Mouse (Mus musculus) embryonic fibroblast, embryonic 13.5 days (primary cell): ENCODE measurements around the gene Wbp2nl.

ENCODE experiments used
- CTCF ChIP-seq: IDR thresholded peaks from 2 replicates; pipeline ENCODE4 v1.5.1; 2011; ENCODE audit warnings: mild to moderate bottlenecking, control low read depth, low read length, moderate library complexity, borderline replicate concordance; ENCODE audit not compliant: insufficient read depth
- POLR2A ChIP-seq: IDR thresholded peaks from 2 replicates; pipeline ENCODE4 v1.6.1; 2011; ENCODE audit warnings: low read depth, mild to moderate bottlenecking, control low read depth, low read length, moderate library complexity

- no peak for TF ChIP-seq POLR2A
- TF ChIP-seq CTCF = no peak
Observed at GRCm38 (mm10) chr15:82350349-82350748, 51.6 kb downstream of the Wbp2nl start.
